Mouse (Mus musculus): ENCODE data around the gene Gm36176.
"Not testable (repeated sequence)": the region's sequence is repeated elsewhere in the genome, so short reads cannot be mapped to it uniquely, and the experiment has no call there.

Gene Gm36176

GRCm38 (mm10) chr10:77846503-77846902, at the start of gene Gm36176:
Gene Gm36176, plus strand, starts transcription at chr10:77846803.
- no peak for DNase-seq (ENCODE audit: extremely low spot score, low read depth, low spot score)

GRCm38 (mm10) chr10:77797677-77798076, 48.9 kb upstream of the Gm36176 start:
- DNase-seq (ENCODE audit: extremely low spot score, low read depth, low spot score) = no peak

- DNase-seq (ENCODE audit: extremely low spot score, low read depth, low spot score) = not testable (repeated sequence)
These were observed 48.3 kb upstream of the Gm36176 start for GRCm38 (mm10) chr10:77798164-77798920.

GRCm38 (mm10) chr10:77798921-77799508, 47.6 kb upstream of the Gm36176 start, which contains the start of gene Gm19668:
Gene Gm19668, minus strand, starts transcription at chr10:77799133.
- DNase-seq (ENCODE audit: extremely low spot score, low read depth, low spot score) = no peak

GRCm38 (mm10) chr10:77804095-77804494, 42.5 kb upstream of the Gm36176 start:
- DNase-seq (ENCODE audit: extremely low spot score, low read depth, low spot score) = no peak

GRCm38 (mm10) chr10:77811743-77812142, 34.9 kb upstream of the Gm36176 start, which contains the start of gene Gm9507:
Gene Gm9507, minus strand, starts transcription at chr10:77811843.
- no peak for DNase-seq (ENCODE audit: extremely low spot score, low read depth, low spot score)

GRCm38 (mm10) chr10:77814382-77814781, 32.2 kb upstream of the Gm36176 start, which contains the start of gene Gm2696:
Gene Gm2696, plus strand, starts transcription at chr10:77814682.
- no peak for DNase-seq (ENCODE audit: extremely low spot score, low read depth, low spot score)

GRCm38 (mm10) chr10:77815514-77815913, 31.1 kb upstream of the Gm36176 start:
- DNase-seq (ENCODE audit: extremely low spot score, low read depth, low spot score) = no peak

GRCm38 (mm10) chr10:77818523-77818922, 28.1 kb upstream of the Gm36176 start:
- no peak for DNase-seq (ENCODE audit: extremely low spot score, low read depth, low spot score)

GRCm38 (mm10) chr10:77819203-77819602, 27.4 kb upstream of the Gm36176 start:
- DNase-seq (ENCODE audit: extremely low spot score, low read depth, low spot score) = no peak

GRCm38 (mm10) chr10:77826951-77827350, 19.7 kb upstream of the Gm36176 start, which contains the start of gene Krtap10-4:
Gene Krtap10-4, minus strand, starts transcription at chr10:77827095.
- DNase-seq (ENCODE audit: extremely low spot score, low read depth, low spot score) = no peak

- DNase-seq (ENCODE audit: extremely low spot score, low read depth, low spot score) = no peak
These were observed 11.0 kb upstream of the Gm36176 start, which contains the start of gene Krtap10-10 for GRCm38 (mm10) chr10:77835647-77836046. Gene Krtap10-10, plus strand, starts transcription at chr10:77835947.

GRCm38 (mm10) chr10:77839006-77839405, 7.6 kb upstream of the Gm36176 start:
- no peak for DNase-seq (ENCODE audit: extremely low spot score, low read depth, low spot score)

GRCm38 (mm10) chr10:77846961-77847360, 358 bp downstream of the Gm36176 start:
- no peak for DNase-seq (ENCODE audit: extremely low spot score, low read depth, low spot score)

GRCm38 (mm10) chr10:77847538-77847937, 935 bp downstream of the Gm36176 start:
- DNase-seq (ENCODE audit: extremely low spot score, low read depth, low spot score) = no peak

- no peak for DNase-seq (ENCODE audit: extremely low spot score, low read depth, low spot score)
These were observed 6.0 kb downstream of the Gm36176 start, which contains the start of gene Gm10318 for GRCm38 (mm10) chr10:77852559-77852958. Gene Gm10318, plus strand, starts transcription at chr10:77852859.

GRCm38 (mm10) chr10:77861675-77862074, 15.1 kb downstream of the Gm36176 start, which contains the start of gene Gm3285:
Gene Gm3285, plus strand, starts transcription at chr10:77861975.
- DNase-seq (ENCODE audit: extremely low spot score, low read depth, low spot score) = no peak

GRCm38 (mm10) chr10:77864067-77864761, 17.6 kb downstream of the Gm36176 start:
- peak; percentile 18 for DNase-seq (ENCODE audit: extremely low spot score, low read depth, low spot score)

GRCm38 (mm10) chr10:77864762-77865143, 18.1 kb downstream of the Gm36176 start:
- DNase-seq (ENCODE audit: extremely low spot score, low read depth, low spot score) = no peak

- no peak for DNase-seq (ENCODE audit: extremely low spot score, low read depth, low spot score)
These were observed 20.9 kb downstream of the Gm36176 start for GRCm38 (mm10) chr10:77867546-77867945.

- DNase-seq (ENCODE audit: extremely low spot score, low read depth, low spot score) = no peak
These were observed 23.0 kb downstream of the Gm36176 start for GRCm38 (mm10) chr10:77869651-77870050.
